Mouse (Mus musculus): Measurements from ENCODE around the gene Pianp. TPM values are rescaled to one million over a fixed set of nuclear protein-coding genes. Genes with fewer than 3 reads are reported as not detected.

Pianp gene
- polyA plus RNA-seq, 1 experiment from 2014 or later: 3.1 TPM

GRCm38 (mm10) chr6:124992241-124992640, 4.3 kb upstream of the Pianp start:
- H3K9ac ChIP-seq: no peak overlapping the region
- WGBS: 30% methylated on average over 4 of the region's 4 CpGs

GRCm38 (mm10) chr6:124993365-124993764, 3.1 kb upstream of the Pianp start:
- 75% methylated on average over 9 of the region's 9 CpGs for WGBS
- H3K36me3 ChIP-seq: no peaks in the 10 kb centered on the region

More at GRCm38 (mm10) chr6:124992241-124992640, 4.3 kb upstream of the Pianp start:
- Histone ChIP-seq H3K27me3 (peaks cover 54% of the 10 kb centered on the region), H3K27ac (no peak overlapping the region), H3K9me3 (replicated peaks) (peaks cover 5% of the 10 kb centered on the region; the same call in 1 of the 2 replicates), H3K4me1 (peaks cover 18% of the 10 kb centered on the region), H3K4me2 (no peak overlapping the region), H3K36me3 (no peaks in the 10 kb centered on the region), H3K4me3 (replicated peaks) (no peak overlapping the region)
- no peak for ATAC-seq (replicated peaks; ENCODE audit: low FRiP score)

GRCm38 (mm10) chr6:124993876-124994275, 2.6 kb upstream of the Pianp start:
- Histone ChIP-seq H3K4me2 (peak overlapping the region; percentile 26; the same call in 1 of the 2 replicates), H3K9me3 (replicated peaks) (peaks cover 5% of the 10 kb centered on the region; the same call in 1 of the 2 replicates), H3K4me1 (peaks cover 34% of the 10 kb centered on the region), H3K9ac (no peak overlapping the region), H3K4me3 (replicated peaks) (no peak overlapping the region), H3K27ac (no peak overlapping the region), H3K27me3 (peaks cover 70% of the 10 kb centered on the region), H3K36me3 (no peaks in the 10 kb centered on the region)
- 9% methylated on average over 11 of the region's 11 CpGs for WGBS
- peak; percentile 58 for ATAC-seq (replicated peaks; ENCODE audit: low FRiP score)

More at GRCm38 (mm10) chr6:124993365-124993764, 3.1 kb upstream of the Pianp start:
- Histone ChIP-seq H3K4me2 (no peak overlapping the region), H3K4me3 (replicated peaks) (no peak overlapping the region), H3K9me3 (replicated peaks) (peaks cover 5% of the 10 kb centered on the region; the same call in 1 of the 2 replicates), H3K27me3 (peaks cover 65% of the 10 kb centered on the region), H3K4me1 (peaks cover 29% of the 10 kb centered on the region), H3K9ac (no peak overlapping the region), H3K27ac (no peak overlapping the region)
- no peak for ATAC-seq (replicated peaks; ENCODE audit: low FRiP score)

GRCm38 (mm10) chr6:124995246-124995645, 1.2 kb upstream of the Pianp start:
- no peak for ATAC-seq (replicated peaks; ENCODE audit: low FRiP score)
- WGBS: 82% methylated on average over 7 of the region's 7 CpGs
- Histone ChIP-seq H3K9me3 (replicated peaks) (peaks cover 2% of the 10 kb centered on the region; the same call in 1 of the 2 replicates), H3K4me3 (replicated peaks) (no peak overlapping the region), H3K4me1 (peaks cover 34% of the 10 kb centered on the region), H3K27me3 (peaks cover 84% of the 10 kb centered on the region), H3K36me3 (no peaks in the 10 kb centered on the region), H3K9ac (no peak overlapping the region), H3K27ac (no peak overlapping the region), H3K4me2 (no peak overlapping the region)

GRCm38 (mm10) chr6:124995831-124996403, 577 bp upstream of the Pianp start:
- Histone ChIP-seq H3K27ac (no peak overlapping the region), H3K36me3 (no peaks in the 10 kb centered on the region), H3K4me2 (peak overlapping the region; percentile 100), H3K4me3 (replicated peaks) (0 out of 2 replicates have a peak overlapping the region, but pooled peaks have one; percentile 57), H3K4me1 (peaks cover 34% of the 10 kb centered on the region), H3K9ac (no peak overlapping the region), H3K27me3 (peaks cover 90% of the 10 kb centered on the region), H3K9me3 (replicated peaks) (no peaks in the 10 kb centered on the region)
- no peak for ATAC-seq (replicated peaks; ENCODE audit: low FRiP score)
- 48% methylated on average over 8 of the region's 8 CpGs for WGBS

- Histone ChIP-seq H3K9ac (0 out of 2 replicates have a peak overlapping the region, but pooled peaks have one; percentile 41), H3K4me2 (peak overlapping the region; percentile 100), H3K9me3 (replicated peaks) (no peaks in the 10 kb centered on the region), H3K27ac (no peak overlapping the region), H3K27me3 (peaks cover 97% of the 10 kb centered on the region), H3K4me1 (peaks cover 32% of the 10 kb centered on the region), H3K4me3 (replicated peaks) (peak overlapping the region; percentile 57), H3K36me3 (no peaks in the 10 kb centered on the region)
- 4% methylated on average over 8 of the region's 8 CpGs for WGBS
- no peak for ATAC-seq (replicated peaks; ENCODE audit: low FRiP score)
These were observed 1.6 kb downstream of the Pianp start for GRCm38 (mm10) chr6:124998066-124998465.

GRCm38 (mm10) chr6:124999091-124999490, 2.6 kb downstream of the Pianp start:
- ATAC-seq (replicated peaks; ENCODE audit: low FRiP score): no peak
- H3K4me3 ChIP-seq (replicated peaks): no peak overlapping the region
- no peaks in the 10 kb centered on the region for H3K9me3 ChIP-seq (replicated peaks)
- no peak overlapping the region for H3K27ac ChIP-seq
- H3K9ac ChIP-seq: no peak overlapping the region
- no peak overlapping the region for H3K4me2 ChIP-seq
- peaks cover 90% of the 10 kb centered on the region for H3K27me3 ChIP-seq
- peaks cover 30% of the 10 kb centered on the region for H3K4me1 ChIP-seq
- no peaks in the 10 kb centered on the region for H3K36me3 ChIP-seq
- 31% methylated on average over 14 of the region's 14 CpGs for WGBS

GRCm38 (mm10) chr6:124999546-124999945, 3.1 kb downstream of the Pianp start:
- H3K4me2 ChIP-seq: no peak overlapping the region
- no peak overlapping the region for H3K4me3 ChIP-seq (replicated peaks)
- H3K9me3 ChIP-seq (replicated peaks): no peaks in the 10 kb centered on the region
- no peak for ATAC-seq (replicated peaks; ENCODE audit: low FRiP score)
- peaks cover 86% of the 10 kb centered on the region for H3K27me3 ChIP-seq
- 33% methylated on average over 10 of the region's 10 CpGs for WGBS
- no peaks in the 10 kb centered on the region for H3K36me3 ChIP-seq
- H3K27ac ChIP-seq: no peak overlapping the region
- peaks cover 30% of the 10 kb centered on the region for H3K4me1 ChIP-seq
- H3K9ac ChIP-seq: no peak overlapping the region

GRCm38 (mm10) chr6:125003706-125004105, 7.2 kb downstream of the Pianp start:
- Histone ChIP-seq H3K9me3 (replicated peaks) (no peaks in the 10 kb centered on the region), H3K4me2 (no peak overlapping the region), H3K27me3 (peaks cover 46% of the 10 kb centered on the region), H3K9ac (no peak overlapping the region), H3K36me3 (no peaks in the 10 kb centered on the region), H3K27ac (no peak overlapping the region), H3K4me1 (peaks cover 14% of the 10 kb centered on the region), H3K4me3 (replicated peaks) (no peak overlapping the region)
- WGBS: 25% methylated on average over 3 of the region's 3 CpGs
- ATAC-seq (replicated peaks; ENCODE audit: low FRiP score): no peak

- H3K9me3 ChIP-seq (replicated peaks): no peaks in the 10 kb centered on the region
- no peak for ATAC-seq (replicated peaks; ENCODE audit: low FRiP score)
These were observed 8.6 kb downstream of the Pianp start for GRCm38 (mm10) chr6:125005086-125005485.

GRCm38 (mm10) chr6:125008060-125008459, 11.6 kb downstream of the Pianp start:
- H3K27ac ChIP-seq: peak overlapping the region; percentile 99
- peak overlapping the region; percentile 81 for H3K4me2 ChIP-seq
- peak overlapping the region; percentile 92 for H3K9ac ChIP-seq
- H3K9me3 ChIP-seq (replicated peaks): no peaks in the 10 kb centered on the region
- ATAC-seq (replicated peaks; ENCODE audit: low FRiP score): no peak
- WGBS: 43% methylated on average over 13 of the region's 13 CpGs
- H3K36me3 ChIP-seq: peaks cover 22% of the 10 kb centered on the region
- H3K4me1 ChIP-seq: peaks cover 32% of the 10 kb centered on the region
- peak overlapping the region; percentile 85 for H3K4me3 ChIP-seq (replicated peaks)
- 0 out of 2 replicates have a peak, but pooled peaks cover 3% of the 10 kb centered on the region for H3K27me3 ChIP-seq

More at GRCm38 (mm10) chr6:125005086-125005485, 8.6 kb downstream of the Pianp start:
- peaks cover 17% of the 10 kb centered on the region for H3K4me1 ChIP-seq
- peaks cover 32% of the 10 kb centered on the region for H3K27me3 ChIP-seq
- 33% methylated on average over 3 of the region's 3 CpGs for WGBS
- 0 out of 2 replicates have a peak overlapping the region, but pooled peaks have one; percentile 3 for H3K27ac ChIP-seq
- no peak overlapping the region for H3K4me3 ChIP-seq (replicated peaks)
- no peaks in the 10 kb centered on the region for H3K36me3 ChIP-seq
- no peak overlapping the region for H3K4me2 ChIP-seq
- H3K9ac ChIP-seq: no peak overlapping the region

GRCm38 (mm10) chr6:125008586-125009128, 12.2 kb downstream of the Pianp start:
- WGBS: under 1% methylated on average over 30 of the region's 34 CpGs
- Histone ChIP-seq H3K4me2 (peak overlapping the region; percentile 81), H3K27ac (peak overlapping the region; percentile 99)

GRCm38 (mm10) chr6:125009129-125009180, 12.5 kb downstream of the Pianp start, which contains the start of gene Zfp384:
TSS of gene Zfp384 (plus strand) at chr6:125009145.
- ATAC-seq (replicated peaks; ENCODE audit: low FRiP score): no peak
- peak within 1 kb of the TSS; percentile 99 for H3K27ac ChIP-seq
- no peaks in the 10 kb centered on the region for H3K27me3 ChIP-seq
- H3K4me2 ChIP-seq: peak within 1 kb of the TSS; percentile 81
- peak within 1 kb of the TSS; percentile 92 for H3K9ac ChIP-seq
- H3K4me3 ChIP-seq (replicated peaks): peak within 1 kb of the TSS; percentile 85
- peaks cover 30% of the 10 kb centered on the region for H3K36me3 ChIP-seq
- H3K9me3 ChIP-seq (replicated peaks): no peaks in the 10 kb centered on the region
- 0% methylated on average over 3 of the region's 3 CpGs for WGBS
- H3K4me1 ChIP-seq: peaks cover 30% of the 10 kb centered on the region

More at GRCm38 (mm10) chr6:125008586-125009128, 12.2 kb downstream of the Pianp start:
- H3K27me3 ChIP-seq: no peaks in the 10 kb centered on the region
- peak; percentile 98 for ATAC-seq (replicated peaks; ENCODE audit: low FRiP score)
- peak overlapping the region; percentile 92 for H3K9ac ChIP-seq
- H3K4me1 ChIP-seq: peaks cover 30% of the 10 kb centered on the region
- H3K36me3 ChIP-seq: peaks cover 27% of the 10 kb centered on the region
- H3K9me3 ChIP-seq (replicated peaks): no peaks in the 10 kb centered on the region
- peak overlapping the region; percentile 85 for H3K4me3 ChIP-seq (replicated peaks)

All from kidney, embryonic 15.5 days (tissue).